Mouse (Mus musculus) CH12.LX (cell line): ENCODE results near the gene Gm3854.

Experiments
- BHLHE40 ChIP-seq: IDR thresholded peaks from 2 replicates; pipeline ENCODE4 v1.6.1; 2011; ENCODE audit warnings: mild to moderate bottlenecking, low read depth, low read length, improper control_type of control experiment
- CTCF ChIP-seq, 2 experiments: IDR thresholded peaks in 1 of 2; conservative IDR thresholded peaks in 1 of 2; 2 replicates each; pipeline ENCODE4 v1.5.1; 2011 to 2012; ENCODE audit warnings: low read depth in 2 of 2, low read length in 2 of 2, improper control_type of control experiment in 1 of 2, inconsistent platforms in 1 of 2, mild to moderate bottlenecking in 1 of 2, moderate library complexity in 1 of 2
- ZC3H11A ChIP-seq: IDR thresholded peaks from 2 replicates; pipeline ENCODE4 v1.6.1; 2012; ENCODE audit warnings: low read depth, mild to moderate bottlenecking, inconsistent platforms, low read length, improper control_type of control experiment
- ZKSCAN1 ChIP-seq: IDR thresholded peaks from 2 replicates; pipeline ENCODE4 v1.6.1; 2012; ENCODE audit warnings: low read depth, inconsistent platforms, low read length, improper control_type of control experiment, borderline replicate concordance

DNA sequence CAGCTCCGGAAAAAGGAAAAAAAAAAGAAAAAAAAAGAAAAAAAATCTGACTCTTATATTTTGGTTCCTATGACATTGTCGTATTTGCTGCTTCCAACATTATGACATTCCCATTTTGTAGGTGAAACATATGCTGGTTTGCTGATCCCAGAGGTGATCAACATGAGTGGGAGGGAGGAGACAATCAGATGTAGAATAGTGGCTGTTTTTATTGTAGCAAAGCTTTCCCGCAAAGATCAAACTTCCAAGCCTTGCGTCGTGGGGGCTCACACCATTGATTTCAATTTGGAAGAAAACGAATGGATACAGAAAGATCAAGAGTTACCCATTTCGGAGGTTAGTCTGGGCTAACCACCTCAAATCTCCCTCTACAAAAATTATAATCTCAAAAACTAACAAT is 18.2 kb downstream of the Gm3854 start:
- TF ChIP-seq BHLHE40 (no peak), CTCF (conservative IDR thresholded peaks at IDR 0.05 in 1 of 2, IDR thresholded peaks at IDR 0.05 in 1 of 2; ENCODE audit: low read depth in 2 of 2, low read length in 2 of 2) (no peak), ZC3H11A (no peak), ZKSCAN1 (no peak)
